Mouse (Mus musculus): ENCODE data around the gene Lrrc10b. TPM values are rescaled to one million over a fixed set of nuclear protein-coding genes. Genes with fewer than 3 reads are reported as not detected.

Lrrc10b gene
- polyA plus RNA-seq, 1 experiment from 2014 or later: 1.4 TPM

DNA sequence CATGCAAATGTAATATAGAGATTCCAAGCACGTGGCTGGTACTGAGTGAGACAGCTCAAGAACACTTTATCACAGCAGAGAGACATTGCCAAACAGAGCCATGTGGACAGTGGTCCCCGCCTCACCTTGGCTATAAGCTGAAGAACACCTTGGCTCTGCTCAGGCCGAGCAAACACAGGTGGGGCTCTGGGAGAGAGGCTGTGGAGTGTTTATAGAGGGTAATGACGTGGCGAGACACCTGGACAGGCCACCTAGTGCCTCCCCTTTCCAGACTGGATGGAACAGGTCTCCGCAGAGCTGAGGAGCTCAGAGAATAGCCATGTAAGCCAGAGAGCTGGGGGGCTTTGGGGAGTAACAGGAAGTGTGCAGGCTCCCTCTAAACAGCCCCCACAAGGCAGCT lies 22.3 kb downstream of the Lrrc10b start:
- WGBS: 71% methylated on average over 6 of the region's 6 CpGs
- no peak overlapping the region for H3K27ac ChIP-seq (replicated peaks; ENCODE audit: low read depth, low read length)
- H3K9ac ChIP-seq (ENCODE audit: low read depth, low read length): no peak overlapping the region
- no peaks in the 10 kb centered on the region for H3K9me3 ChIP-seq (ENCODE audit: control insufficient read depth, low read length)
- no peak overlapping the region for H3K4me2 ChIP-seq (ENCODE audit: low read depth, low read length)
- no peaks in the 10 kb centered on the region for H3K27me3 ChIP-seq (replicated peaks; ENCODE audit: control insufficient read depth, insufficient read depth, low read length)
- DNase-seq (ENCODE audit: low spot score) (no peak), ATAC-seq (ENCODE audit: low read depth) (no peak)
- no peak overlapping the region for H3K4me3 ChIP-seq (ENCODE audit: low read depth, low read length)
- no peaks in the 10 kb centered on the region for H3K36me3 ChIP-seq (ENCODE audit: control insufficient read depth, insufficient read depth, low read length)
- H3K4me1 ChIP-seq (ENCODE audit: control insufficient read depth, insufficient read depth, low read length): no peaks in the 10 kb centered on the region

DNA sequence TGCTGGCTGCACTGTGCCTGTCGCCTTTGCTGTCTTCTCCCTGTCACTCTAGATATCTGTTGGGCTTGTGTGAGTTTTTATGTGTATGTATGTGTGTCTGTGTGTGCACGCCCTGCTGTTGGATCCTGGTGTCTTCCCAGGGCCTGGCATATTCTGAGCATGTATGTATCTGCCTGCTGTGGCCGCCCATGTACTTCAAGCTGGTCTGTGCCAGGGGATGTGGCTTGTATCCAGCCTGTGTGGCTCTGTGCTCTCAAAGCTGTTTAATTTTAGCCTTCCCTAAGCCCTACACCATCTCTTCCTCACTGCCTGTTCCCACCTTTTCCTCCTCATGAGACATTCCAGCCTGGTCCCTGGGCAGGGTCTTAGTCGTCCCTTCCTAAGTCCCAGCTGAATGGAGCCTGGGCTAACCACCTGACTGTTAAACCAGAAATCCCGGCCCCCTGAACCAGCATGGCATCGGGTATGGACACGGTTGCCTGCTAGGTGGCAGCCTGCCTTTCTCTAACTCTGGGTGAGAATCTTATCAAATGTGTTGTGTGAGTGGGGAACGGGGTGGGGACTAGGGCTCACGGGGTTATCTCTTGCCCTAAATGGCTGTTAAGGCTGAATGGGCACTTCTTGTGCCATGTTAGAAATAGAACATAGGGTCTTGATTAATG lies 23.3 kb downstream of the Lrrc10b start:
- WGBS: 74% methylated on average over 9 of the region's 9 CpGs
- H3K4me1 ChIP-seq (ENCODE audit: control insufficient read depth, insufficient read depth, low read length): no peaks in the 10 kb centered on the region
- H3K27ac ChIP-seq (replicated peaks; ENCODE audit: low read depth, low read length): no peak overlapping the region

DNA sequence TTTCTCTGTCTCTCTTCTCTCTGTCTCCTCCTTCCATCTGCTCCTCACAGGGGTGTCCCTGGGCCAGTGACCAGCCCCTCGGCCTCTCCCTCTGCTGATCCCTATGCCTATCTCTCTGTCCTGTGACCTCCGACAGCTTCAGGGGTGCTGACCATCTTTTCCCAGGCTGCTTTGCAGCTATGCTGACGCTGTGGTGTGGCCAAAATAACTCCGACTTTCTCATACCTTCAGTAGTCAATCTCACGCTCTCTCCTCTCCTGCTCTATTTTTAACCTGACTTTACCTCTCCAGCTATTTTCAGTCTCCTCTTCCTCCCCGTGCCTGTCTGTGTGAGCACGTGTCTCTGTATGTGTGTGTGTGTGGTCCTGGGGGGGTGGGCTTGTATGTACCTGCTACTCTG lies 24.0 kb downstream of the Lrrc10b start:
- ATAC-seq (ENCODE audit: low read depth) (no peak), DNase-seq (ENCODE audit: low spot score) (no peak)
- WGBS: 71% methylated on average over 7 of the region's 7 CpGs
- Histone ChIP-seq H3K36me3 (ENCODE audit: control insufficient read depth, insufficient read depth, low read length) (no peaks in the 10 kb centered on the region), H3K9ac (ENCODE audit: low read depth, low read length) (no peak overlapping the region), H3K9me3 (ENCODE audit: control insufficient read depth, low read length) (no peaks in the 10 kb centered on the region), H3K27ac (replicated peaks; ENCODE audit: low read depth, low read length) (no peak overlapping the region), H3K4me2 (ENCODE audit: low read depth, low read length) (no peak overlapping the region), H3K4me1 (ENCODE audit: control insufficient read depth, insufficient read depth, low read length) (peaks cover 4% of the 10 kb centered on the region; the same call in 1 of the 2 replicates), H3K4me3 (ENCODE audit: low read depth, low read length) (no peak overlapping the region), H3K27me3 (replicated peaks; ENCODE audit: control insufficient read depth, insufficient read depth, low read length) (no peaks in the 10 kb centered on the region)

More for the DNA sequence above, 23.3 kb downstream of the Lrrc10b start:
- no peaks in the 10 kb centered on the region for H3K36me3 ChIP-seq (ENCODE audit: control insufficient read depth, insufficient read depth, low read length)
- no peaks in the 10 kb centered on the region for H3K27me3 ChIP-seq (replicated peaks; ENCODE audit: control insufficient read depth, insufficient read depth, low read length)
- ATAC-seq (ENCODE audit: low read depth): no peak
- H3K4me2 ChIP-seq (ENCODE audit: low read depth, low read length): no peak overlapping the region
- H3K9me3 ChIP-seq (ENCODE audit: control insufficient read depth, low read length): no peaks in the 10 kb centered on the region
- DNase-seq (ENCODE audit: low spot score): no peak
- no peak overlapping the region for H3K9ac ChIP-seq (ENCODE audit: low read depth, low read length)
- no peak overlapping the region for H3K4me3 ChIP-seq (ENCODE audit: low read depth, low read length)

- peaks cover 10% of the 10 kb centered on the region; the same call in 1 of the 2 replicates for H3K4me1 ChIP-seq (ENCODE audit: control insufficient read depth, insufficient read depth, low read length)
- no peaks in the 10 kb centered on the region for H3K27me3 ChIP-seq (replicated peaks; ENCODE audit: control insufficient read depth, insufficient read depth, low read length)
- no peak for DNase-seq (ENCODE audit: low spot score)
- no peaks in the 10 kb centered on the region for H3K9me3 ChIP-seq (ENCODE audit: control insufficient read depth, low read length)
- no peak overlapping the region for H3K4me2 ChIP-seq (ENCODE audit: low read depth, low read length)
- H3K4me3 ChIP-seq (ENCODE audit: low read depth, low read length): no peak overlapping the region
- no peak for ATAC-seq (ENCODE audit: low read depth)
- WGBS: 46% methylated on average over 4 of the region's 4 CpGs
- no peak overlapping the region for H3K9ac ChIP-seq (ENCODE audit: low read depth, low read length)
- no peak overlapping the region for H3K27ac ChIP-seq (replicated peaks; ENCODE audit: low read depth, low read length)
- H3K36me3 ChIP-seq (ENCODE audit: control insufficient read depth, insufficient read depth, low read length): no peaks in the 10 kb centered on the region
Measured at GRCm38 (mm10) chr19:10431841-10432240, 25.4 kb downstream of the Lrrc10b start.

GRCm38 (mm10) chr19:10431410-10431809 lies 25.9 kb downstream of the Lrrc10b start:
- no peak overlapping the region for H3K4me3 ChIP-seq (ENCODE audit: low read depth, low read length)
- no peak overlapping the region for H3K9ac ChIP-seq (ENCODE audit: low read depth, low read length)
- no peaks in the 10 kb centered on the region for H3K36me3 ChIP-seq (ENCODE audit: control insufficient read depth, insufficient read depth, low read length)
- WGBS: 39% methylated on average over 3 of the region's 3 CpGs
- H3K9me3 ChIP-seq (ENCODE audit: control insufficient read depth, low read length): no peaks in the 10 kb centered on the region
- H3K4me1 ChIP-seq (ENCODE audit: control insufficient read depth, insufficient read depth, low read length): peaks cover 10% of the 10 kb centered on the region; the same call in 1 of the 2 replicates
- H3K27me3 ChIP-seq (replicated peaks; ENCODE audit: control insufficient read depth, insufficient read depth, low read length): no peaks in the 10 kb centered on the region
- H3K27ac ChIP-seq (replicated peaks; ENCODE audit: low read depth, low read length): no peak overlapping the region
- ATAC-seq (ENCODE audit: low read depth): no peak
- DNase-seq (ENCODE audit: low spot score): no peak
- H3K4me2 ChIP-seq (ENCODE audit: low read depth, low read length): no peak overlapping the region

DNA sequence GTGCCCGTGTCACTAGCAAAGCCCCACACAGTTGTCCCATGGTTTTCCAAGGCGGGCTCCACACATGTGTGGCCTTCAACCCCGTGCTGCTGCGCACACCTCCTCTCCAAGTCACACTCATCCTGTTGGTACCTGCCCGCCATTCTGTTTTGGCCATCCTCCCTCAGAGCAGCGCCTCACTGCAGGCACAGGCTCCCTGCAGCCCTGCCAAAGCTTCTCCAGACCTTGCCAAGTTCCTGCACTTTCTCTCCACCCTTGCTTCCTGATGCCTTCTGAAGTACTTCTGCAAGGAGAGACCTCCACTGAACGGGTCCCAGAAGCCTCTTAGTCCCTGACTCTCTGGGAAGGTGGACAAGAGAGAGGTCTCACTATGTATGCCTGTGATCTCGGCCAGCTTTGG lies 27.9 kb downstream of the Lrrc10b start:
- no peaks in the 10 kb centered on the region for H3K27me3 ChIP-seq (replicated peaks; ENCODE audit: control insufficient read depth, insufficient read depth, low read length)
- no peak overlapping the region for H3K9ac ChIP-seq (ENCODE audit: low read depth, low read length)
- no peak overlapping the region for H3K27ac ChIP-seq (replicated peaks; ENCODE audit: low read depth, low read length)
- H3K9me3 ChIP-seq (ENCODE audit: control insufficient read depth, low read length): no peaks in the 10 kb centered on the region
- H3K4me3 ChIP-seq (ENCODE audit: low read depth, low read length): no peak overlapping the region
- no peak overlapping the region for H3K4me2 ChIP-seq (ENCODE audit: low read depth, low read length)
- WGBS: 86% methylated on average over 8 of the region's 8 CpGs
- DNase-seq (ENCODE audit: low spot score) (no peak), ATAC-seq (ENCODE audit: low read depth) (no peak)
- no peaks in the 10 kb centered on the region for H3K36me3 ChIP-seq (ENCODE audit: control insufficient read depth, insufficient read depth, low read length)
- peaks cover 10% of the 10 kb centered on the region; the same call in 1 of the 2 replicates for H3K4me1 ChIP-seq (ENCODE audit: control insufficient read depth, insufficient read depth, low read length)

- 69% methylated on average over 9 of the region's 9 CpGs for WGBS
- no peaks in the 10 kb centered on the region for H3K36me3 ChIP-seq (ENCODE audit: control insufficient read depth, insufficient read depth, low read length)
- DNase-seq (ENCODE audit: low spot score) (no peak), ATAC-seq (ENCODE audit: low read depth) (no peak)
- peaks cover 13% of the 10 kb centered on the region for H3K4me1 ChIP-seq (ENCODE audit: control insufficient read depth, insufficient read depth, low read length)
- H3K4me2 ChIP-seq (ENCODE audit: low read depth, low read length): no peak overlapping the region
- no peak overlapping the region for H3K27ac ChIP-seq (replicated peaks; ENCODE audit: low read depth, low read length)
- H3K9me3 ChIP-seq (ENCODE audit: control insufficient read depth, low read length): no peaks in the 10 kb centered on the region
- no peak overlapping the region for H3K4me3 ChIP-seq (ENCODE audit: low read depth, low read length)
- H3K27me3 ChIP-seq (replicated peaks; ENCODE audit: control insufficient read depth, insufficient read depth, low read length): peaks cover 12% of the 10 kb centered on the region
- no peak overlapping the region for H3K9ac ChIP-seq (ENCODE audit: low read depth, low read length)
Measured at GRCm38 (mm10) chr19:10427431-10427830, 29.8 kb downstream of the Lrrc10b start.

GRCm38 (mm10) chr19:10426793-10427192 lies 30.5 kb downstream of the Lrrc10b start:
- H3K9me3 ChIP-seq (ENCODE audit: control insufficient read depth, low read length): no peaks in the 10 kb centered on the region
- H3K27ac ChIP-seq (replicated peaks; ENCODE audit: low read depth, low read length): no peak overlapping the region
- peaks cover 13% of the 10 kb centered on the region for H3K27me3 ChIP-seq (replicated peaks; ENCODE audit: control insufficient read depth, insufficient read depth, low read length)
- no peaks in the 10 kb centered on the region for H3K36me3 ChIP-seq (ENCODE audit: control insufficient read depth, insufficient read depth, low read length)
- H3K4me2 ChIP-seq (ENCODE audit: low read depth, low read length): no peak overlapping the region
- ATAC-seq (ENCODE audit: low read depth): no peak
- no peak overlapping the region for H3K4me3 ChIP-seq (ENCODE audit: low read depth, low read length)
- H3K4me1 ChIP-seq (ENCODE audit: control insufficient read depth, insufficient read depth, low read length): peaks cover 19% of the 10 kb centered on the region
- DNase-seq (ENCODE audit: low spot score): no peak
- H3K9ac ChIP-seq (ENCODE audit: low read depth, low read length): no peak overlapping the region
- 33% methylated on average over 6 of the region's 6 CpGs for WGBS

GRCm38 (mm10) chr19:10426312-10426711 lies 31.0 kb downstream of the Lrrc10b start:
- no peak overlapping the region for H3K4me2 ChIP-seq (ENCODE audit: low read depth, low read length)
- peaks cover 13% of the 10 kb centered on the region for H3K27me3 ChIP-seq (replicated peaks; ENCODE audit: control insufficient read depth, insufficient read depth, low read length)
- ATAC-seq (ENCODE audit: low read depth) (no peak), DNase-seq (ENCODE audit: low spot score) (no peak)
- H3K36me3 ChIP-seq (ENCODE audit: control insufficient read depth, insufficient read depth, low read length): no peaks in the 10 kb centered on the region
- H3K4me3 ChIP-seq (ENCODE audit: low read depth, low read length): no peak overlapping the region
- H3K9ac ChIP-seq (ENCODE audit: low read depth, low read length): no peak overlapping the region
- peaks cover 19% of the 10 kb centered on the region for H3K4me1 ChIP-seq (ENCODE audit: control insufficient read depth, insufficient read depth, low read length)
- WGBS: 28% methylated on average over 21 of the region's 25 CpGs
- H3K9me3 ChIP-seq (ENCODE audit: control insufficient read depth, low read length): no peaks in the 10 kb centered on the region
- H3K27ac ChIP-seq (replicated peaks; ENCODE audit: low read depth, low read length): no peak overlapping the region

All from embryonic facial prominence, embryonic 14.5 days (tissue).